Mouse (Mus musculus) small intestine, adult 2 months (tissue): Measurements from ENCODE around the gene Hist1h2ab. TPM values are rescaled to one million over a fixed set of nuclear protein-coding genes. Genes with fewer than 3 reads are reported as not detected.
A peak's percentile ranks its signal among the peaks of the same experiment; 100 is the strongest.
"Not testable (repeated sequence)": the region's sequence is repeated elsewhere in the genome, so short reads cannot be mapped to it uniquely, and the experiment has no call there.

Experiments used
- H3K27ac ChIP-seq: fragments of 200-500 bp; 2 replicates; pipeline ENCODE4 v1.5.1; 2012; ENCODE audit warnings: low read depth, low read length, control low read depth, inconsistent platforms; ENCODE audit not compliant: insufficient read depth
- H3K27me3 ChIP-seq: fragments of 200-500 bp; 2 replicates; pipeline ENCODE4 v1.6.1; 2012; ENCODE audit warnings: mild to moderate bottlenecking, moderate library complexity, low read length, inconsistent platforms; ENCODE audit not compliant: control insufficient read depth, insufficient read depth
- H3K36me3 ChIP-seq: fragments of 200-500 bp; 2 replicates; pipeline ENCODE4 v1.6.1; 2012; ENCODE audit warnings: mild to moderate bottlenecking, low read length, control low read depth, inconsistent platforms; ENCODE audit not compliant: control insufficient read depth, insufficient read depth
- H3K4me1 ChIP-seq: fragments of 200-500 bp; 2 replicates; pipeline ENCODE4 v1.6.1; 2012; ENCODE audit warnings: low read length, inconsistent platforms, mixed read lengths; ENCODE audit not compliant: control insufficient read depth, insufficient read depth, insufficient read length
- H3K4me3 ChIP-seq: fragments of 200-500 bp; 2 replicates; pipeline ENCODE4 v1.5.1; 2012; ENCODE audit warnings: low read depth, mild to moderate bottlenecking, control low read depth, inconsistent platforms, low read length, moderate library complexity
- CTCF ChIP-seq: fragments of 200-500 bp; IDR thresholded peaks from 2 replicates; pipeline ENCODE4 v1.5.1; 2012; ENCODE audit warnings: low read depth, mild to moderate bottlenecking, control low read depth, inconsistent platforms, low read length, moderate library complexity, mixed read lengths; ENCODE audit not compliant: insufficient replicate concordance, insufficient read length; ENCODE audit errors: extremely low read depth
- POLR2A ChIP-seq: fragments of 200-500 bp; IDR thresholded peaks from 2 replicates; pipeline ENCODE4 v1.6.1; 2012; ENCODE audit warnings: low read depth, mild to moderate bottlenecking, control low read depth, inconsistent platforms, low read length, moderate library complexity
- WGBS: fragments of 180-500 bp; shearing (Covaris S2); methylation state at CpG from one replicate; pipeline ENCODE4 v1.1.7; 2018; 5-methylcytosine and 5-hydroxymethylcytosine counted together
- polyA plus RNA-seq: library from polyadenylated mRNA; depleted of rRNA; stranded (reverse); fragments of >200 nt; gene quantifications from 2 replicates; pipeline ENCODE4 v1.2.3, GENCODE M21; 2012; rRNA removed

Gene Hist1h2ab
- polyA plus RNA-seq, 1 experiment, result 55.3 TPM

- H3K4me3 ChIP-seq, result no peak overlapping the region
- no peak overlapping the region for H3K27ac ChIP-seq
- TF ChIP-seq CTCF (no peak), POLR2A (no peak)
- 57% methylated on average over 5 of the region's 5 CpGs for WGBS
- peaks cover 10% of the 10 kb centered on the region for H3K4me1 ChIP-seq
- H3K36me3 ChIP-seq, result no peaks in the 10 kb centered on the region
- H3K27me3 ChIP-seq, result no peaks in the 10 kb centered on the region
Measured at GRCm38 (mm10) chr13:23768834-23769397, 18.0 kb downstream of the Hist1h2ab start.

DNA sequence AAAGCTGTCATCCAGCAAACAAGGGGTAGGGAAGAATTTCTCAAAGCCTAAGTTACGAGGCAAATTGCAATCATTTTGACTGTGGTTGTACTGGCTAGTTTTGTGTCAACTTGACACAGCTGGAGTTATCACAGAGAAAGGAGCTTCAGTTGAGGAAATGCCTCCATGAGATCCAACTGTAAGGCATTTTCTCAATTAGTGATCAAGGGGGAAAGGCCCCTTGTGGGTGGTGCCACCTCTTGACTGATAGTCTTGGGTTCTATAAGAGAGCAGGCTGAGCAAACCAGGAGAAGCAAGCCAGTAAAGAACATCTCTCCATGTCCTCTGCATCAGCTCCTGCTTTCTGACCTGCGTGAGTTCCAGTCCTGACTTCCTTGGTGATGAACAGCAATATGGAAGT lies 18.7 kb downstream of the Hist1h2ab start, which contains the start of gene Trim38:
Trim38 (plus strand) TSS at position 301 of the 400 bp plus-strand sequence.
- H3K36me3 ChIP-seq, H3K4me1 ChIP-seq, H3K4me3 ChIP-seq, H3K27ac ChIP-seq, H3K27me3 ChIP-seq: not testable (repeated sequence)
- 89% methylated on average over 2 of the region's 2 CpGs for WGBS

DNA sequence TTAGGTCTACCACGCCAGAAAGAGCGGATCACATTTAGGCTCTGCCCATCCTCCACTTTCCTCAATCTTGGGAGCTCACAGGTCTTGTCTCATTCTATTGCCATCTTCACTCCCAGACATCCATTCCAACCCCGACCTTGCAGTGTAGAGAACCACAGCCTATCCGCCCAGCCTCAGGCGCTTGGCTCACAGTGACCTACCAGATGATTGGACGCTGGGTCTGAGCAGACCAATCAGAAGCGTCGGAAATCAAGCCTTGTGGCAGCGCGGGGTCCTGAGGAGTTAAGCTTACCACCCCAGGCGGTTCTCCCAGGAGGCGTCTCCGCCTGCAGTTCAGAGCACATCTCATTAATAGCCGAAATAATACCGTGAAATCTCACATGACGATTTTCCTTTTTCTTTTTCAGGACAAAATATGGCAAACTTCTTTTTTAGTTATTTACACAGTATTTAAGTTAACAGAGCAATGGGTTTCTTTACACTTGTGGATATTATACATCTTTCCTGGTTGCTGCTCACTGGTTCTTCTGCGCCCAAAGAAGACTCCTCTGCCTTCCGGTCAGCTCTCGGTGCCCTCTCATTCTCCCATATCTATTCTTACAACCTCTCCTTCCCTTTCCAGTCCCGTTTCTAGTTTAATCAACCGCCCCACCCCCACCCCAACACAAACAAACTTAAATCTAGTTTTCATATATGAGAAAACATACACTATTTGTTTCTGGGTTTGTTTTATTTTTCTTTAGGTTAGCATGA lies 21.8 kb downstream of the Hist1h2ab start:
- peaks cover 13% of the 10 kb centered on the region; the same call in 1 of the 2 replicates for H3K4me1 ChIP-seq
- H3K27me3 ChIP-seq, result no peaks in the 10 kb centered on the region
- no peak overlapping the region for H3K4me3 ChIP-seq
- no peaks in the 10 kb centered on the region for H3K36me3 ChIP-seq
- H3K27ac ChIP-seq, result no peak overlapping the region
- no peak for TF ChIP-seq CTCF
- TF ChIP-seq POLR2A, result no peak
- WGBS, result 37% methylated on average over 21 of the region's 21 CpGs

- 71% methylated on average over 7 of the region's 7 CpGs for WGBS
- Histone ChIP-seq H3K36me3 (0 out of 2 replicates have a peak, but pooled peaks cover 3% of the 10 kb centered on the region), H3K4me1 (peaks cover 19% of the 10 kb centered on the region), H3K27me3 (no peaks in the 10 kb centered on the region), H3K27ac (peak overlapping the region; percentile 72), H3K4me3 (no peak overlapping the region)
- TF ChIP-seq CTCF (no peak), POLR2A (no peak)
Measured at GRCm38 (mm10) chr13:23778339-23778738, 27.4 kb downstream of the Hist1h2ab start.

GRCm38 (mm10) chr13:23779025-23779424 lies 28.1 kb downstream of the Hist1h2ab start:
- peak overlapping the region; percentile 50 for H3K4me3 ChIP-seq
- 0 out of 2 replicates have a peak, but pooled peaks cover 3% of the 10 kb centered on the region for H3K36me3 ChIP-seq
- no peak for TF ChIP-seq CTCF
- TF ChIP-seq POLR2A, result peak; percentile 28; the same call in 1 of the 2 replicates
- peak overlapping the region; percentile 92 for H3K27ac ChIP-seq
- WGBS, result 38% methylated on average over 4 of the region's 4 CpGs
- peaks cover 19% of the 10 kb centered on the region for H3K4me1 ChIP-seq
- H3K27me3 ChIP-seq, result no peaks in the 10 kb centered on the region

DNA sequence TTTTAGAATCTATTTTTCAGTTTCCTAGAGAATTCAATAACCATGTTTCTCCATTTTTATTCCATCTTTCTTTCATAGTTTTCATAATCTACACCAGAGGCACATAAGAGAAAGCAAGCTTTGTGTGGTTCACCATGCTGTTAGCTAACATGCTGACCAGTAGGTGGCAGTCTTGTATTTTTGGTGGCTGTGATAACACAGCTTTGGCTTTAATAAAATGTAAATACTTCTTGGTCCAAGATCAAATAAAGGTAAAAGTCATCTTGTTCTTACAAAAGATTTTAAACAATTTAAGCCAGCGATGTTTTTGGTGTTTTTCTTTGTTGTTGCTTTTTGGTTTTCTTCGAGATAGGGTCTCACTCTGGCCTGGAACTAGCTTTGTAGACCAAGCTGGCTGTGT lies 41.6 kb downstream of the Hist1h2ab start:
- no peaks in the 10 kb centered on the region for H3K4me1 ChIP-seq
- 38% methylated on average over 2 of the region's 2 CpGs for WGBS

DNA sequence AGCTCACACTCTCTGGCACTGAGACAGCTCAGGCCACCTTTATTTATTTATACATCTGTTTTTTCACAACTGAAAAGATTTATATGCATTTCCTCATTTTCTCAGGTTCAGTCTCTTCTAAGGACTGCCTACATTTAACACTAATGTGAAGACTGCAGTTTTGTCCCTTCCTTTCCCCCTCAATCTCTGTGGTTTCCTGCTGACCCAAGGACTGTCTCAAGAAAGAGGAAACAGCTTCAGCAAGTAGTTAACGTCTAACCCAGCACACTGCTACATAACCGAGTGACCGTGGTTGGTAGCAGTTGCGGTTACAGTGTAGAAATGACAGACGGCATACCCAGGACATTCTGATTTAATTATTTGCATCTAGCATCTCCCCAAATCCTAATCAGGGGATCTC lies 48.5 kb downstream of the Hist1h2ab start:
- no peak overlapping the region for H3K4me3 ChIP-seq
- no peak for TF ChIP-seq POLR2A
- TF ChIP-seq CTCF, result no peak
- no peaks in the 10 kb centered on the region for H3K27me3 ChIP-seq
- WGBS, result 69% methylated on average over 5 of the region's 5 CpGs
- H3K27ac ChIP-seq, result no peak overlapping the region
- no peaks in the 10 kb centered on the region for H3K36me3 ChIP-seq
- peaks cover 3% of the 10 kb centered on the region; the same call in 1 of the 2 replicates for H3K4me1 ChIP-seq

More for the DNA sequence above, 41.6 kb downstream of the Hist1h2ab start:
- Histone ChIP-seq H3K4me3 (no peak overlapping the region), H3K27me3 (no peaks in the 10 kb centered on the region), H3K27ac (no peak overlapping the region), H3K36me3 (peaks cover 3% of the 10 kb centered on the region)
- no peak for TF ChIP-seq POLR2A
- no peak for TF ChIP-seq CTCF

Other genes with a start within 250 kb of the Hist1h2ab start
- 39.6 and 71.6 TPM in 2 replicates for gene Hist1h4h, start 220.1 kb upstream of the Hist1h2ab start, polyA plus RNA-seq
- 631 and 1,420 TPM in 2 replicates for gene Hist1h2af, start 217.2 kb upstream of the Hist1h2ab start, polyA plus RNA-seq
- gene Hist1h3g, start 215.7 kb upstream of the Hist1h2ab start, polyA plus RNA-seq, result 43.4 and 65.8 TPM in 2 replicates
- 2.4 and 5.1 TPM in 2 replicates for gene Hist1h2bh, start 207.7 kb upstream of the Hist1h2ab start, polyA plus RNA-seq
- 9.6 and 13.1 TPM in 2 replicates for gene Hist1h3f, start 207.1 kb upstream of the Hist1h2ab start, polyA plus RNA-seq
- 13.6 and 21.3 TPM in 2 replicates for gene Hist1h4f, start 199.5 kb upstream of the Hist1h2ab start, polyA plus RNA-seq
- gene Hist1h1d, start 197.9 kb upstream of the Hist1h2ab start, polyA plus RNA-seq, result 0.27 and 0.29 TPM in 2 replicates
- 27.6 and 43.3 TPM in 2 replicates for gene Hist1h3e, start 188.8 kb upstream of the Hist1h2ab start, polyA plus RNA-seq
- 27.3 and 38.0 TPM in 2 replicates for gene Hist1h2ae, start 179.9 kb upstream of the Hist1h2ab start, polyA plus RNA-seq
- 32.8 and 51.3 TPM in 2 replicates for gene Hist1h2bg, start 179.7 kb upstream of the Hist1h2ab start, polyA plus RNA-seq
- gene Hist1h2bf, start 176.9 kb upstream of the Hist1h2ab start, polyA plus RNA-seq, result 9.0 and 24.6 TPM in 2 replicates
- 21.3 and 30.3 TPM in 2 replicates for gene Hist1h2ad, start 176.7 kb upstream of the Hist1h2ab start, polyA plus RNA-seq
- gene Hist1h3d, start 175.4 kb upstream of the Hist1h2ab start, polyA plus RNA-seq, result 11.5 and 24.2 TPM in 2 replicates
- gene Hist1h4d, start 169.5 kb upstream of the Hist1h2ab start, polyA plus RNA-seq, result 10.1 and 13.8 TPM in 2 replicates
- gene Hist1h2be, start 130.0 kb upstream of the Hist1h2ab start, polyA plus RNA-seq, result 1.5 and 1.8 TPM in 2 replicates
- gene Hist1h1e, start 128.6 kb upstream of the Hist1h2ab start, polyA plus RNA-seq, result 2.2 and 2.4 TPM in 2 replicates
- gene Hist1h2ac, start 67.2 kb upstream of the Hist1h2ab start, polyA plus RNA-seq, result 3.1 and 4.0 TPM in 2 replicates
- 210 and 772 TPM in 2 replicates for gene Hist1h2bc, start 66.9 kb upstream of the Hist1h2ab start, polyA plus RNA-seq
- gene Hist1h1t, start 55.3 kb upstream of the Hist1h2ab start, polyA plus RNA-seq, result not detected in 2 replicates
- gene Hist1h4c, start 52.7 kb upstream of the Hist1h2ab start, polyA plus RNA-seq, result 13.7 and 17.8 TPM in 2 replicates
- 3.5 and 7.7 TPM in 2 replicates for gene Hfe, start 40.3 kb upstream of the Hist1h2ab start, polyA plus RNA-seq
- gene Hist1h1c, start 12.3 kb upstream of the Hist1h2ab start, polyA plus RNA-seq, result 25.6 and 68.0 TPM in 2 replicates
- gene Hist1h3c, start 5.5 kb upstream of the Hist1h2ab start, polyA plus RNA-seq, result 39.3 and 49.1 TPM in 2 replicates
- gene Hist1h2bb, start 4.4 kb upstream of the Hist1h2ab start, polyA plus RNA-seq, result 17.8 and 19.7 TPM in 2 replicates
- gene Hist1h3b, start 1.1 kb downstream of the Hist1h2ab start, polyA plus RNA-seq, result 39.8 and 49.8 TPM in 2 replicates
- gene Hist1h4b, start 5.9 kb downstream of the Hist1h2ab start, polyA plus RNA-seq, result 17.0 and 25.9 TPM in 2 replicates
- 17.4 and 19.9 TPM in 2 replicates for gene Hist1h4a, start 10.1 kb downstream of the Hist1h2ab start, polyA plus RNA-seq
- 32.6 and 42.4 TPM in 2 replicates for gene Hist1h3a, start 11.3 kb downstream of the Hist1h2ab start, polyA plus RNA-seq
- 0.53 and 0.95 TPM in 2 replicates for gene Hist1h1a, start 12.5 kb downstream of the Hist1h2ab start, polyA plus RNA-seq
- gene Trim38, start 18.8 kb downstream of the Hist1h2ab start, polyA plus RNA-seq, result 0.90 and 4.5 TPM in 2 replicates
- not detected in 2 replicates for gene Slc17a2, start 55.9 kb downstream of the Hist1h2ab start, polyA plus RNA-seq
- gene Slc17a3, start 88.3 kb downstream of the Hist1h2ab start, polyA plus RNA-seq, result not detected in 2 replicates
- gene Slc17a1, start 116.6 kb downstream of the Hist1h2ab start, polyA plus RNA-seq, result not detected in 2 replicates
- 6.5 and 39.9 TPM in 2 replicates for gene Slc17a4, start 163.9 kb downstream of the Hist1h2ab start, polyA plus RNA-seq
- gene Hist1h2ba, start 183.0 kb downstream of the Hist1h2ab start, polyA plus RNA-seq, result not detected in 2 replicates
- not detected in 2 replicates for gene Hist1h2aa, start 183.3 kb downstream of the Hist1h2ab start, polyA plus RNA-seq
- 0.56 and 1.3 TPM in 2 replicates for gene Scgn, start 240.1 kb downstream of the Hist1h2ab start, polyA plus RNA-seq